Mouse (Mus musculus): ENCODE results near the gene Olfr1110. TPM values are rescaled to one million over a fixed set of nuclear protein-coding genes. Genes with fewer than 3 reads are reported as not detected.
"Not testable (repeated sequence)": the region's sequence is repeated elsewhere in the genome, so short reads cannot be mapped to it uniquely, and the experiment has no call there.

The Olfr1110 gene
- not detected in 2 replicates for total RNA-seq (2014; fragmentation: Nextera tagmentation)
- not detected in 2 replicates for total RNA-seq (2017)

DNA sequence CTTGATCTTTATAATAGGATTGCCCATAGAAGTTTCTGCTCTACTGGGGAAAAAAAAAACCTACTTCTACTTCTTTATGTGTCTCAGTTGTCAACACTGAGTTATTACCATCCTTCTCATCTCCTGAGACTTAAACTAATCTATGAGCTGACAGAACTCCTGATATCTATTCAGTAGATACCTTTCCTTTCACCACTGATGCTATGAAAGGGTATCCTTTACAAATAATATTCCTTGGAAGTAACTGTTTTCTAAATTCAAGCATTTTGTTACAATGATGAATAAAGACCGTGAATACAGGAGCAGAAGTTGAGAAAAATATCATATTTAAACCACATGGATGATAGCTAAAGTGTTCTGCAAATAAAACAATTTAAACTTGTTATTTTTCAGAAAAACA is at the start of gene Olfr1110:
Olfr1110 (minus strand) TSS at position 101 of the 400 bp plus-strand sequence.
- no peak for ATAC-seq (replicated peaks; ENCODE audit: poor library complexity, severe bottlenecking)

DNA sequence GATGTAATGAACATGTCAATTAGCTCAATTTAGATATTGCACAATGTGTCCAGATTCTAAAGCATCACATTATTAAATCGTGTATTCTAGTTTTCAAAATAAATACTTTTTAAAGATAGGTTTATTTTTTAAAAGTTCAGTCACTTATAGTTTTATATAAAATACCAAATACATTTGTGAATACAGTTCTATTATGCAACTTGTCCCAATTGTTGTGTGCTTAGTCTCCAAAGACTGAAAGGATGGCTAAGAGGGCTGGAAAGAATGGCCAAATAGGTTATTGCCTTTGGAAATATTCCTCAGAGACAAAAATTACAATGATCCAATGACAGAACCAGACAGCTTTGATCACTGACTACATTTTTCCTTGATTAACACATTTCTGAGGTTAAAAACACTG is 47.4 kb upstream of the Olfr1110 start, which contains the start of gene Olfr1112:
Olfr1112 (plus strand) TSS at position 301 of the 400 bp plus-strand sequence.
- no peak for ATAC-seq (replicated peaks; ENCODE audit: poor library complexity, severe bottlenecking)

- ATAC-seq (replicated peaks; ENCODE audit: poor library complexity, severe bottlenecking) = not testable (repeated sequence)
These were observed 27.6 kb upstream of the Olfr1110 start for GRCm38 (mm10) chr2:87167731-87168130.

DNA sequence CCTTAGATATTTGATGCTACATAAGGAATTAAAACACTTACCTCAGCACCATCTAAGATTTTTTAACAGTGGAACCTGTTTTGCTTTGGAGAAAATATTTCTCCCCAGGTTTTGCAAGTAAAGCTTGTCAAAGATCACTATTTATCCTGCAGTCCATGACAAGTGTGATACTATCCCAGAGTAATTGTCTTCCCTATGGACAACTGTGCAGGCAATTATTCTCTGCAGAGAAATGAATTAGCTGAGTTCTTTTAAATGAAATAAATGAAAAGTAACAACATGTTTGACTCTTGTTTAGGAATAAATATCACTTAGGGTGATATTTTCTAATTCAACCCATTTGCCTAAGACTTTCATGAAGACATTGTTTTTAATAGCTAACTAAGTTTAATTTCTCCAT is 12.4 kb upstream of the Olfr1110 start, which contains the start of gene Olfr1111:
Olfr1111 (minus strand) TSS at position 101 of the 400 bp plus-strand sequence.
- no peak for ATAC-seq (replicated peaks; ENCODE audit: poor library complexity, severe bottlenecking)

DNA sequence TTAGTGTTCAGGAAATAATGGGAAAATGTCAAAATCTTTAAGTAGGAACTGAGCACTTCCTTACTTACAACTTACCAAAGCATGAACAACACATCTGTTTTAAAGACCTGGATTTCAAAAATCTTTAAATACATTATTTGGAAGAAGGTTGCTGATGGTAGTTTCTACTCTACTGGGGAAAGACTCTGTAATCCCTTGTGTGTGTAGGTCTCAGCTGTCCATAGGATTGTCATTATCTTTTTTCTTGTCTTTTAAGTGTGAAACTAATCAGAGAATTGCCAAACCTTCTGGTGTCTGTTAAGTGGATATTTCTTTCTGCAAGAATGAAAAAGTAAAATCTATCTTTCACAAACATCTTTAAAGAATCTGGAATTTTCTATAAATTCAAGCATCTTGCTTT is 25.6 kb downstream of the Olfr1110 start, which contains the start of gene Olfr259:
Olfr259 (minus strand) TSS at position 101 of the 400 bp plus-strand sequence.
- ATAC-seq (replicated peaks; ENCODE audit: poor library complexity, severe bottlenecking) = no peak

DNA sequence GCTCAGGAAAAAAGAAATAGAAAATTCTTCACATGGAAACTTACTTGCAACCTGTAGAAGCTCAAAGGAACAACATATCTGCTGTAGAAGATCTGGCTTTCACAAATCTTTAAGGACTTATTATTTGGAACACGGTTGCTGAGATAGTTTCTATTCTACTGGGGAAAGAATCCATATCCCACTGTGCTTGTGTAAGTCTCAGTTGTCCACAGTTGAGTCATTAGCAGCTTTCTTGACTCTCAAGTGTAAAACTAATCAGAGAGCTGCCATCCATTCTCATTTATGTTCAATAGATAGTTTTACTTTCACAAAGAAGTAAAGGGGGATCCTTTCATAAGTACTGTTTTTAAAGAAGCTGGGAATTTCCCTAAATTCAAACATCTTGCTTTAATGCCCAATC is 44.2 kb downstream of the Olfr1110 start, which contains the start of gene Olfr1109:
Olfr1109 (minus strand) TSS at position 101 of the 400 bp plus-strand sequence.
- ATAC-seq (replicated peaks; ENCODE audit: poor library complexity, severe bottlenecking) = no peak

Other genes with a start within 250 kb of the Olfr1110 start
- gene Olfr1097, start 248.1 kb downstream of the Olfr1110 start, total RNA-seq (2014; fragmentation: Nextera tagmentation) = not detected in 2 replicates
- gene Olfr1097, start 248.1 kb downstream of the Olfr1110 start, total RNA-seq (2017) = not detected in 2 replicates
- not detected in 2 replicates for gene Olfr1098, start 215.8 kb downstream of the Olfr1110 start, total RNA-seq (2014; fragmentation: Nextera tagmentation)
- not detected in 2 replicates for gene Olfr1098, start 215.8 kb downstream of the Olfr1110 start, total RNA-seq (2017)
- not detected in 2 replicates for gene Olfr1099, start 179.6 kb downstream of the Olfr1110 start, total RNA-seq (2014; fragmentation: Nextera tagmentation)
- gene Olfr1099, start 179.6 kb downstream of the Olfr1110 start, total RNA-seq (2017) = not detected in 2 replicates
- gene Olfr1100, start 160.3 kb downstream of the Olfr1110 start, total RNA-seq (2014; fragmentation: Nextera tagmentation) = not detected in 2 replicates
- not detected in 2 replicates for gene Olfr1100, start 160.3 kb downstream of the Olfr1110 start, total RNA-seq (2017)
- not detected in 2 replicates for gene Olfr1101, start 149.1 kb downstream of the Olfr1110 start, total RNA-seq (2014; fragmentation: Nextera tagmentation)
- gene Olfr1101, start 149.1 kb downstream of the Olfr1110 start, total RNA-seq (2017) = not detected in 2 replicates
- not detected in 2 replicates for gene Olfr1102, start 141.9 kb downstream of the Olfr1110 start, total RNA-seq (2014; fragmentation: Nextera tagmentation)
- gene Olfr1102, start 141.9 kb downstream of the Olfr1110 start, total RNA-seq (2017) = not detected in 2 replicates
- not detected in 2 replicates for gene Olfr1104, start 113.2 kb downstream of the Olfr1110 start, total RNA-seq (2014; fragmentation: Nextera tagmentation)
- not detected in 2 replicates for gene Olfr1104, start 113.2 kb downstream of the Olfr1110 start, total RNA-seq (2017)
- gene Olfr1105, start 103.8 kb downstream of the Olfr1110 start, total RNA-seq (2014; fragmentation: Nextera tagmentation) = not detected in 2 replicates
- not detected in 2 replicates for gene Olfr1105, start 103.8 kb downstream of the Olfr1110 start, total RNA-seq (2017)
- gene Olfr1106, start 88.0 kb downstream of the Olfr1110 start, total RNA-seq (2014; fragmentation: Nextera tagmentation) = not detected in 2 replicates
- gene Olfr1106, start 88.0 kb downstream of the Olfr1110 start, total RNA-seq (2017) = not detected in 2 replicates
- not detected in 2 replicates for gene Olfr1107, start 64.5 kb downstream of the Olfr1110 start, total RNA-seq (2014; fragmentation: Nextera tagmentation)
- not detected in 2 replicates for gene Olfr1107, start 64.5 kb downstream of the Olfr1110 start, total RNA-seq (2017)
- not detected in 2 replicates for gene Olfr1109, start 44.3 kb downstream of the Olfr1110 start, total RNA-seq (2014; fragmentation: Nextera tagmentation)
- not detected in 2 replicates for gene Olfr1109, start 44.3 kb downstream of the Olfr1110 start, total RNA-seq (2017)
- gene Olfr259, start 25.7 kb downstream of the Olfr1110 start, total RNA-seq (2014; fragmentation: Nextera tagmentation) = not detected in 2 replicates
- gene Olfr259, start 25.7 kb downstream of the Olfr1110 start, total RNA-seq (2017) = not detected in 2 replicates
- gene Olfr1111, start 12.3 kb upstream of the Olfr1110 start, total RNA-seq (2014; fragmentation: Nextera tagmentation) = not detected in 2 replicates
- gene Olfr1111, start 12.3 kb upstream of the Olfr1110 start, total RNA-seq (2017) = not detected in 2 replicates
- not detected in 2 replicates for gene Olfr1112, start 47.5 kb upstream of the Olfr1110 start, total RNA-seq (2014; fragmentation: Nextera tagmentation)
- gene Olfr1112, start 47.5 kb upstream of the Olfr1110 start, total RNA-seq (2017) = not detected in 2 replicates
- gene Olfr1113, start 68.7 kb upstream of the Olfr1110 start, total RNA-seq (2014; fragmentation: Nextera tagmentation) = not detected in 2 replicates
- gene Olfr1113, start 68.7 kb upstream of the Olfr1110 start, total RNA-seq (2017) = not detected in 2 replicates
- gene Olfr1115, start 107.7 kb upstream of the Olfr1110 start, total RNA-seq (2014; fragmentation: Nextera tagmentation) = not detected in 2 replicates
- gene Olfr1115, start 107.7 kb upstream of the Olfr1110 start, total RNA-seq (2017) = not detected in 2 replicates
- not detected in 2 replicates for gene Olfr1116, start 127.2 kb upstream of the Olfr1110 start, total RNA-seq (2014; fragmentation: Nextera tagmentation)
- not detected in 2 replicates for gene Olfr1116, start 127.2 kb upstream of the Olfr1110 start, total RNA-seq (2017)
- not detected in 2 replicates for gene Olfr1118, start 167.3 kb upstream of the Olfr1110 start, total RNA-seq (2014; fragmentation: Nextera tagmentation)
- gene Olfr1118, start 167.3 kb upstream of the Olfr1110 start, total RNA-seq (2017) = not detected in 2 replicates
- not detected in 2 replicates for gene Olfr1120, start 214.5 kb upstream of the Olfr1110 start, total RNA-seq (2014; fragmentation: Nextera tagmentation)
- not detected in 2 replicates for gene Olfr1120, start 214.5 kb upstream of the Olfr1110 start, total RNA-seq (2017)
- not detected in 2 replicates for gene Olfr1121, start 229.6 kb upstream of the Olfr1110 start, total RNA-seq (2014; fragmentation: Nextera tagmentation)
- gene Olfr1121, start 229.6 kb upstream of the Olfr1110 start, total RNA-seq (2017) = not detected in 2 replicates
- not detected in 2 replicates for gene Olfr1122, start 245.5 kb upstream of the Olfr1110 start, total RNA-seq (2014; fragmentation: Nextera tagmentation)
- not detected in 2 replicates for gene Olfr1122, start 245.5 kb upstream of the Olfr1110 start, total RNA-seq (2017)